8 mouse cellular contexts compared by ENCODE assay signal in the genomic region with DNA sequence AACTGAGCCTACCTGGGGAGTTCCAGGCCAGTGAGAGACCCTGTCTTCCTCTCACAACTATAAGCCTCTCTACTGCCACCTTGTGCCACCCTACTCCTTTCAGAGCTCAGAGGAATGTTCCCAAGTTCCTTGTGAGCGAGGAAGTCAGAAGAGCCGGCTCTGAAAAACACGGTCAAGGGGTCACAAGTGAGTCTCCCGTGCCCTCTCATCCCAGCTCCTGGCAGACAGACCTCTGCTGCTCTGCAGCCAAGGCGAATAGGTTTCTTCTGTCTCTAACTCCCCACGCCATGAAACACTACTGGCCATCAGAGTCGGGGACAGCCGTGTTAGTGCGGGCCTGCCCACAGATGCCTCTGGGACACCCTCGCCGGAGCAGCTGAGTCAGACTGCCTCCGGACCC. TPM values are rescaled to one million over a fixed set of nuclear protein-coding genes. Genes with fewer than 3 reads are reported as not detected.
DNase-seq lines count a peak whose midpoint lies in the region; ATAC-seq and TF ChIP-seq lines count a peak whose summit lies in the region.

No protein-coding gene starts in this region.

- no peak overlapping the region for H3K4me2 ChIP-seq in limb, embryonic 14.5 days (replicated peaks; ENCODE audit: low read depth, low read length, severe bottlenecking)

- H3K4me1 ChIP-seq in megakaryocyte, embryonic 14.5 days, result peaks cover 16% of the 10 kb centered on the region; the same call in 1 of the 2 replicates
- no peaks in the 10 kb centered on the region; the same call in 1 of the 2 replicates for H3K4me1 ChIP-seq in limb, embryonic 14.5 days (ENCODE audit: control insufficient read depth, insufficient read depth, low read length)
- H3K4me1 ChIP-seq in small intestine, adult 2 months (ENCODE audit: control insufficient read depth, insufficient read depth, insufficient read length, low read length), result no peaks in the 10 kb centered on the region

- no peak for TF ChIP-seq POLR2A in limb, embryonic 14.5 days (IDR thresholded peaks at IDR 0.05; ENCODE audit: borderline replicate concordance, extremely low read depth, insufficient read depth, insufficient read length)
- TF ChIP-seq POLR2A in small intestine, adult 2 months (IDR thresholded peaks at IDR 0.05; ENCODE audit: low read depth, low read length), result no peak

- H3K9me3 ChIP-seq in megakaryocyte, embryonic 14.5 days, result no peaks in the 10 kb centered on the region
- no peaks in the 10 kb centered on the region for H3K9me3 ChIP-seq in limb, embryonic 14.5 days (ENCODE audit: control insufficient read depth, low read length)

- WGBS in limb, embryonic 14.5 days, result 59% methylated on average over 12 of the region's 12 CpGs
- WGBS in small intestine, adult 2 months, result 61% methylated on average over 12 of the region's 12 CpGs

- no peaks in the 10 kb centered on the region for H3K36me3 ChIP-seq in megakaryocyte, embryonic 14.5 days (replicated peaks; ENCODE audit: low read length)
- no peaks in the 10 kb centered on the region for H3K36me3 ChIP-seq in limb, embryonic 14.5 days (ENCODE audit: control insufficient read depth, insufficient read depth, low read length)
- H3K36me3 ChIP-seq in small intestine, adult 2 months (ENCODE audit: control insufficient read depth, insufficient read depth, low read length), result no peaks in the 10 kb centered on the region

- H3K27ac ChIP-seq in limb, embryonic 14.5 days (replicated peaks; ENCODE audit: low read depth, low read length), result 0 out of 2 replicates have a peak overlapping the region, but pooled peaks have one; percentile 19
- H3K27ac ChIP-seq in small intestine, adult 2 months (ENCODE audit: insufficient read depth, low read depth, low read length), result no peak overlapping the region

- peaks cover 42% of the 10 kb centered on the region for H3K27me3 ChIP-seq in megakaryocyte, embryonic 14.5 days (replicated peaks)
- no peaks in the 10 kb centered on the region for H3K27me3 ChIP-seq in limb, embryonic 14.5 days (ENCODE audit: control insufficient read depth, insufficient read depth, low read length)
- H3K27me3 ChIP-seq in small intestine, adult 2 months (ENCODE audit: control insufficient read depth, insufficient read depth, low read length), result no peaks in the 10 kb centered on the region

- peak overlapping the region; percentile 54 for H3K4me3 ChIP-seq in megakaryocyte, embryonic 14.5 days (replicated peaks)
- H3K4me3 ChIP-seq in limb, embryonic 14.5 days (replicated peaks; ENCODE audit: low read length), result no peak overlapping the region
- no peak overlapping the region for H3K4me3 ChIP-seq in small intestine, adult 2 months (ENCODE audit: low read depth, low read length)

- peak; percentile 27; the same call in 1 of the 2 replicates for TF ChIP-seq CTCF in small intestine, adult 2 months (IDR thresholded peaks at IDR 0.05; ENCODE audit: extremely low read depth, insufficient read length, insufficient replicate concordance, low read depth, low read length)

- ATAC-seq in megakaryocyte, adult 5-6 weeks (ENCODE audit: poor library complexity, severe bottlenecking), result no peak
- ATAC-seq in limb, embryonic 14.5 days (ENCODE audit: low FRiP score, low read depth), result no peak

- H3K9ac ChIP-seq in limb, embryonic 14.5 days (ENCODE audit: low read depth, low read length, severe bottlenecking), result no peak overlapping the region

- peak; percentile 85 for DNase-seq in ZHBTc4 (ENCODE audit: low read depth, low spot score)
- DNase-seq in embryo, embryonic 9.5 days (ENCODE audit: extremely low spot score), result peak; percentile 63
- peak; percentile 63 for DNase-seq in heart, postnatal 4 days
- DNase-seq in limb, embryonic 14.5 days (ENCODE audit: low spot score), result no peak
- DNase-seq in c-Kit-positive CD71-positive TER-119-positive erythroid progenitor cells, embryonic 14.5 days (ENCODE audit: low spot score), result no peak

RNA-seq across cellular contexts. Expression of a gene that starts 40.9 kb away (rescaled TPM):
- polyA plus RNA-seq in megakaryocyte, embryonic 14.5 days (2012; ENCODE audit: insufficient read depth, low replicate concordance), result 1.7 TPM in 1 of 2 replicates, not detected in the other
- total RNA-seq in megakaryocyte, adult 5-6 weeks (2015), result 40.3 and 42.3 TPM in 2 replicates
- 24.0 and 39.0 TPM in 2 replicates for total RNA-seq in megakaryocyte, adult 5-6 weeks (2017)
- 10 to 100 TPM; 18.0 to 20.2 TPM for total RNA-seq in heart, postnatal 4 days (2021)
- 47.5 and 63.2 TPM in 2 replicates for polyA plus RNA-seq in limb, embryonic 14.5 days (2012; rRNA removed)
- 28.3 and 34.7 TPM in 2 replicates for polyA plus RNA-seq in limb, embryonic 14.5 days (2014; fragmentation: Nextera tagmentation; extraction: Ambion mirVana)
- 7.3 and 11.4 TPM in 2 replicates for polyA plus RNA-seq in small intestine, adult 2 months (2012; rRNA removed)

RNA-seq across cellular contexts. Expression of a gene that starts 41.0 kb away (rescaled TPM):
- polyA plus RNA-seq in megakaryocyte, embryonic 14.5 days (2012; ENCODE audit: insufficient read depth, low replicate concordance), result not detected in 2 replicates
- 0.68 TPM in 1 of 2 replicates, not detected in the other for total RNA-seq in megakaryocyte, adult 5-6 weeks (2015)
- total RNA-seq in megakaryocyte, adult 5-6 weeks (2017), result 0.44 and 1.1 TPM in 2 replicates
- under 1 TPM in 1 of 2 experiments, not detected in 1; 0.52 TPM for total RNA-seq in heart, postnatal 4 days (2021)
- polyA plus RNA-seq in limb, embryonic 14.5 days (2012; rRNA removed), result 0.10 and 0.12 TPM in 2 replicates
- polyA plus RNA-seq in limb, embryonic 14.5 days (2014; fragmentation: Nextera tagmentation; extraction: Ambion mirVana), result 0.17 TPM in 1 of 2 replicates, not detected in the other
- polyA plus RNA-seq in small intestine, adult 2 months (2012; rRNA removed), result not detected in 2 replicates

Comparison
In these comparisons a context has a peak if more than half of its experiments do, and no peak if none do; other contexts are left out.
1. DNase-seq: peak in ZHBTc4 (single experiment), embryo, embryonic 9.5 days (single experiment) and heart, postnatal 4 days (single experiment); none in limb, embryonic 14.5 days (single experiment) and c-Kit-positive CD71-positive TER-119-positive erythroid progenitor cells, embryonic 14.5 days (single experiment).